Mouse (Mus musculus): ENCODE measurements around the gene Cstad.

GRCm38 (mm10) chr2:30546219-30546618, 48.6 kb upstream of the Cstad start:
- TF ChIP-seq CTCF (IDR thresholded peaks at IDR 0.05; ENCODE audit: borderline replicate concordance, extremely low read depth, insufficient read depth, insufficient read length) (no peak), POLR2A (IDR thresholded peaks at IDR 0.05; ENCODE audit: borderline replicate concordance, extremely low read depth, insufficient read depth, insufficient read length, poor library complexity, severe bottlenecking) (no peak)
